Mouse (Mus musculus) liver, adult (tissue): ENCODE measurements around the gene Vmn1r55.
A peak's percentile ranks its signal among the peaks of the same experiment; 100 is the strongest.

Experiments used
- GATA4 ChIP-seq: IDR thresholded peaks from 2 replicates; pipeline ENCODE4 v1.6.1; 2014; ENCODE audit warnings: mild to moderate bottlenecking, low read length; ENCODE audit not compliant: insufficient replicate concordance

Gene Vmn1r55

GRCm38 (mm10) chr7:5089853-5090252 is 59.6 kb downstream of the Vmn1r55 start:
- TF ChIP-seq GATA4, result no peak

- TF ChIP-seq GATA4, result no peak
Observed at GRCm38 (mm10) chr7:5087886-5088285, 61.6 kb downstream of the Vmn1r55 start.

- TF ChIP-seq GATA4, result no peak
Observed at GRCm38 (mm10) chr7:5086921-5087440, 62.5 kb downstream of the Vmn1r55 start.

DNA sequence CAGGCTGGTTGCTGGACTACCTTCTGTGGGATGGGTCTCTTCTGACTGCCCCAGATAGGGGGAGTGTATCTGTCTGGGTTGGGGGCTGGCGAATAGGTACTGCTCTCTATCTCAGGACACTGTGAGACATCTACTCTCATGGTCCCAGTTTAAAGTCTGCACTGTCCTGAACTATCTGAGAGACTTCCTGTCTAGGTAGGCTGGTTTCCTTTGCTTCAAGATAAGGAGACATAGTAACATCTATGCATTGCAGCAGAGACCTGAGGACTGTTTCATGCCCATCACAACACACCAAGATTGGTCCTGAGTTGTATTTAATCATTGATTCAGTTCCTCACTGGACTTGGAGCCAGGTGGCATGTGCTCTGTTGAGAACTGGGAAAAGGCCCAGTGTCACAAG is 64.0 kb downstream of the Vmn1r55 start:
- no peak for TF ChIP-seq GATA4

DNA sequence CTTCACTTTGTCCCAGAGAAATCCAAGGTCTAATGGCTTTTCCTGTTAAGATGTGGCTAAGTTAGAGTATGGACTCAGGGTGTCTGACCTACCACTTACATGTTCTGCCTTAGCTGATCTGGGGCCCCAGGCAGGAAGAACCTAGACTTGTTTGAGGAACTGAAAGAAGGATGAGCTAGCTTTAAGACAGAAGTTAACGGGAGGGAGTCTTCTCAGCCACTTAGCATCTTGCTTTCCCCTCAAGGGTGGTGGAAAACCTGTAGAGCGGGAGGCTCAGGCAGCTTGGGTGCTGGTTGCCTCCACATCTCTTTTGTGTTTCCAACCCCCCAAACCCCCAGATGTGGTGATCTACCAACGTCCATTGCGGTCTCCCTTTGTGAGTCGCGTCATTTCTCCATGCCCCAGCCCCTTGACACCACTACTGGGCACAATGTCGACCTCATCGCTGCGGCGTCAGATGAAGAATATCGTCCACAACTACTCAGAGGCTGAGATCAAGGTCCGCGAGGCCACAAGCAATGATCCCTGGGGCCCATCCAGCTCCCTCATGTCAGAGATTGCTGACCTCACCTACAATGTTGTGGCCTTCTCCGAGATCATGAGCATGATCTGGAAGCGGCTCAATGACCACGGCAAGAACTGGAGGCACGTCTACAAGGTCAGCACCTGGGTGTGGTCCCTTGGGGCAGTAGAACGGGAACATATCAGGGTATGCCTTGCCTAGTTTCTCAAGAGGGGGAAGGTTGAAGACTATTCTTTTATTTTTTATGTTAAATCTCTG is 66.0 kb downstream of the Vmn1r55 start:
- TF ChIP-seq GATA4, result no peak

- TF ChIP-seq GATA4, result no peak
Observed at GRCm38 (mm10) chr7:5081939-5082338, 67.5 kb downstream of the Vmn1r55 start.

- no peak for TF ChIP-seq GATA4
Observed at GRCm38 (mm10) chr7:5081241-5081640, 68.2 kb downstream of the Vmn1r55 start.

DNA sequence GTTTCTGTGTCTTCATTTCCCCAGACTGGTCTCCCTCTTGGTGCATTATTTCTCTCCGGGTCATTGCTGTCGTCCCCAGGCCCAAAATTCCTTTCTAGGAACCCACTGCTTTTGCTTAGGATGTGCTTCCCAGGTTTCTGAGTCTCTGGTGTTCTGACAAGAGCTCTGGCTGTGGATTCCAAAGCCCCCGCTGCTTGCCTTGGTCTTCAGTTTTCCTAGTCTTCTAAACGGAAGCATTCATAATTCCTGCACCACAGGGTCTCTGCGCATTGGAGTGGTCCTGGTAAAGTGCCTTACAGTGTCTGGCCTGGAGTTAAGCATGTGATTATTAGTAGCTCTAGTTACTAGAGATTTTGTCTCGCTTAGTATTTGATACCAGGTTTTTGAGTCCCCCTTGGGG is 68.7 kb downstream of the Vmn1r55 start:
- no peak for TF ChIP-seq GATA4

- TF ChIP-seq GATA4, result peak; percentile 48; the same call in 1 of the 2 replicates
Observed at GRCm38 (mm10) chr7:5080010-5080751, 69.3 kb downstream of the Vmn1r55 start, which contains the start of gene Epn1. Gene Epn1, plus strand, starts transcription at chr7:5080235.
